Mouse (Mus musculus): ENCODE results near the gene Grid1. TPM values are rescaled to one million over a fixed set of nuclear protein-coding genes. Genes with fewer than 3 reads are reported as not detected.

Grid1 gene
- polyA plus RNA-seq, 1 experiment from 2014 or later, result 0.28 TPM

DNA sequence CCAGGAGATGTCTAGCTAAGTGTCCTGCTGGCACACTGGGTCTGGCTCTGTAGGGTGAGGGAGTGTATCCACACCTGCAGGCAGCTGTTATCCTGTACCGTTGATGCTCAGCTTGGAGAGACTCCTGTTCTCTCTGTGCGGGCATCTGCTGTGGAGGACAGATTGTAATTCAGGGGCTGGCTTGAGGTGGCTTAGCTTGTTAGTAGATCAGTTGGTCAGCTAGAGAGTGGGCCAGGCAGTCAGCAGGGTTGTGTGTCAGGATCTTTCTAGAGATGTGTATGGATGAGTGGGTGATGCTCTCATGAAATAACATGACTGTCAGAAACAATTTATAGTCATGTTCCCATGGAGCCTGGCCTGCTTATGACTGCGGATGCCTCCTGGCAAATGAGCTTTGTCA lies 24.3 kb downstream of the Grid1 start:
- H3K9me3 ChIP-seq (replicated peaks), result no peaks in the 10 kb centered on the region
- H3K4me3 ChIP-seq, result no peak overlapping the region
- no peak overlapping the region for H3K27ac ChIP-seq (replicated peaks)
- no peaks in the 10 kb centered on the region for H3K4me1 ChIP-seq
- no peak for DNase-seq (ENCODE audit: low spot score)
- no peaks in the 10 kb centered on the region for H3K27me3 ChIP-seq (ENCODE audit: low read depth, poor library complexity, severe bottlenecking)
- no peaks in the 10 kb centered on the region for H3K36me3 ChIP-seq
- 95% methylated on average over 3 of the region's 3 CpGs for WGBS

DNA sequence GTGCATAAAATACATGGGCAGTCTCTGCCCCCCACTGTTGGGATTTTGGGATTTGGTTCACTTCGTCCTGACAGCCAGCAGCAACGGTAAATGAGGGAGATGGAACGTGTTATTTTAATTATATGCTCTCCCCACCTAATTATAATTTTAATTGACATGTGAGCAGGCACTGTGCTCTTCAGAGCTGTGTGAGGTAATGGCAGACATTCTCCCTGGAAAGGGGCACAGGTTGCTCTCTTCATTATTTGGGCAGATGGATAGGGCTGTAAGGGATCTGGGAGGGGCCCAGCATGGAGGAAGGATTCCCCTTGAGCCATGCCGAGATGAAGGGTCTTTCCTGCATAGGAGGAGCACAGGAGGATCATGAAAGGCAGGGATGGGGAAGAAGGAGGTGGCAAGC lies 26.9 kb downstream of the Grid1 start:
- Histone ChIP-seq H3K9me3 (replicated peaks) (no peaks in the 10 kb centered on the region), H3K4me1 (no peaks in the 10 kb centered on the region), H3K36me3 (no peaks in the 10 kb centered on the region), H3K27ac (replicated peaks) (no peak overlapping the region), H3K27me3 (ENCODE audit: low read depth, poor library complexity, severe bottlenecking) (no peaks in the 10 kb centered on the region), H3K4me3 (no peak overlapping the region)
- 77% methylated on average over 4 of the region's 4 CpGs for WGBS
- DNase-seq (ENCODE audit: low spot score), result no peak

DNA sequence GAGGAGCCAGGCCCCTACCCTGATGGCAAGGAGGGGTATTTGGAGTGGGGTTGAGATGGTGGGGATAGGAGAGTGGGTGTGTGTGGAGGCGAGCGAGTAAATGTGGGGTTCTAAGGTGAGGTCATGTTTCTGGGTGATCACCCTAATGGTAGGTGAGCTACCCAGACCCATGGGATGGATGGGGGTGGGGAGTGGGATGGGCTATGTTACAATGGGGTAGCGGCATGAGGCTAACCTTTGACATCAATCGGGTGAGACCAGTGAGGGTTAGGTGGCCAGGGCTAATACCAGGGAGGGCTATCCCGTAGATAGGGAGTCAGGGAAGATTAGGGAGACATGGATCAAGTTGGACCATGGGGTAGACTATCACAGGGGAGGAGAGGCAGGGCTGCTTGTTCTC lies 27.7 kb downstream of the Grid1 start:
- no peaks in the 10 kb centered on the region for H3K27me3 ChIP-seq (ENCODE audit: low read depth, poor library complexity, severe bottlenecking)
- H3K36me3 ChIP-seq, result no peaks in the 10 kb centered on the region
- WGBS, result 85% methylated on average over 5 of the region's 5 CpGs
- no peak overlapping the region for H3K27ac ChIP-seq (replicated peaks)
- H3K9me3 ChIP-seq (replicated peaks), result no peaks in the 10 kb centered on the region
- no peaks in the 10 kb centered on the region for H3K4me1 ChIP-seq
- DNase-seq (ENCODE audit: low spot score), result no peak
- no peak overlapping the region for H3K4me3 ChIP-seq

DNA sequence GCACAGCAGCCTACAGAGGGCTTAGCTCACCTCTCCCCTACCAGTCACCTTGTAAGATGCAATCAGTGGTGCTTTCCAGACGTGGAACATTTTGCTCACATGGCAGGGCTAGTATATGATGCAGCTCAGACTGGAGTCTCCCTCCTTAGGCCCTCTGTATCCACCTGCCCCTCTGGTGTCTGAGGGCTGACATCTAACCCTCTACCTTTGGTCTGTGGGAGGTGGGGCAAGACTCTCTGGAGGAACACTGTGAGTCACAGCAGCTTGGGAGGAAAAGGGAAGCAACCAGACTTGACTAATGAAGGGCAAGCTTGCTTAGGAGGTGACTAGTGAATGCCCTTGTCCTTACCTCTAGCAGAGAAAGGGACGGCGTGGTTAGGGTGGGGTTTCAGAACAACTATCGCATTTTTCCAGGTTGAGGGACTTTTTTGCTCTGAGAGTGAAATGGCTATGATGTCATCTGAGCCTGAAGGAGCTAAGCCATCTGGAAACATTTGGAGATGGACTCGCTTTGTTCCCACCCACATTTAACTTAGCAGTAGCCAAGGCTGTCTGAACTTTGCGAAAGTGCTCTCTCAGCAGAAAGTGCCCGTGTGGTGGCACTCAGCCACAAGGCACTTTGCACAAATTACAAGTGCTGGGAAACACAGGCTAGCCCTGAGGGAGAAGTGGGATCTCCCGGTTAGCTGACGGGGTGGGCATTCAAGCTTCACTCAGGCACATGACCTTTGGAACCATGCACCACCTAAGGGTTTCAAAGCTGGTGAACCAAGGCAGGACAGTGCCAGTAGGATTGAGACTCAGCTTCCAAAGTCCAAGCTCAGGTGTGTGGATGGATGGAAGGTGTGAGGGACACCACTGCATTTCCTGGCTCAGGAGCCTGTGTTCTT lies 41.2 kb downstream of the Grid1 start:
- H3K4me1 ChIP-seq, result 0 out of 2 replicates have a peak, but pooled peaks cover 4% of the 10 kb centered on the region
- no peak overlapping the region for H3K4me3 ChIP-seq
- H3K36me3 ChIP-seq, result no peaks in the 10 kb centered on the region
- no peaks in the 10 kb centered on the region for H3K27me3 ChIP-seq (ENCODE audit: low read depth, poor library complexity, severe bottlenecking)
- 84% methylated on average over 9 of the region's 9 CpGs for whole genome bisulfite sequencing
- H3K27ac ChIP-seq (replicated peaks), result no peak overlapping the region
- no peaks in the 10 kb centered on the region for H3K9me3 ChIP-seq (replicated peaks)
- DNase-seq (ENCODE audit: low spot score), result no peak

DNA sequence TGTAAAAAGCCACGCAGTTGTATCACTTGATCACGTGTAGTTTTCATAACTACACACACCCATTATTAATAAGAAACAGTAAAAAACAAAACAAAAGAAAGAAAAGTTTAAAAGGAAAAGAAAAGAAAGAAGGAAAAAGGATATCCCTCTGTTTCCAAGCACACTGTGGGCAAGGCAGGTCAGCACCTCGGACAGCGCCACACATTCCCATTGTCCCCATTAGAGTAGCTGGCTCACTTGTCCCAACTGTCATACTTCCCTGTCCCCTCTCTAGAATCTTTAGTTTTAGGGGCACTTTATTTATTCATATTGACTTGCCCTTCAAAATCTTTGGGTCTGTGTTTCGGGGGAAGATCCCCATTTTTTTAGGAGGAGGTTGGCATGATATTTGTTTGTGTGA lies 47.4 kb downstream of the Grid1 start:
- Histone ChIP-seq H3K4me1 (no peaks in the 10 kb centered on the region), H3K36me3 (no peaks in the 10 kb centered on the region)
- peak; percentile 56 for DNase-seq (ENCODE audit: low spot score)

DNA sequence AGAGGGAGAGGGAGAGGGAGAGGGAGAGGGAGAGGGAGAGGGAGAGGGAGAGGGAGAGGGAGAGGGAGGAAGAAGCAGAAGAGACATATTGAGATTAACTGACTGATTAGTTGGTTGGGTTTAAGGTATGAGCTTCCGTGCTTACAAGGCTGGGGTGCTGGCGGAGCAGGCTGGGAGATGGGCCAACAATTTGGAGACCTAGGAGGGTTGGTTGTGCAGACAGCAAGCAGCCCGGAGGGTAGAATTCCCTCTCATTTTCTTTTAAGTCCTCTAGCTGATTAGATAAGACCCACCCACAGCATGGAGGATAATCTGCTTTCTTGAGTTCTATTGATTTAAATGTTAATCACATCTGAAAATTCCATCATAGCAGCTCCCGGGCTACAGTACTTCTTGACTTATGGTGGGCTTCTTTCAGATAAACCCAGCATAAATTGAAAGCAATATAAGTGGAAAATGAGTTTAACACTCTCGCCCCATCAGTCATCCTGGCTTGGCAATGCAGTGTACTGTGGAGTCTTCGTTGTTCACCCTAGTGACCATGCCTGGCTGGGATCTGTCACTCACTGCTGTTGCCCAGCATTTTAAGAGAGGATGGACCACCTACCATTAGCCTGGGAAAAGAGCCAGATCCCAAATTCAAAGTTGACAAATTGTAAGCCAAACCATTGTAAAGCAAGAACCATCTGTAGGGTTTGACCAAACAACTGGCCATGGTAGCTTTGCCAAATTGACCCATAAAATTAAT lies 48.8 kb downstream of the Grid1 start:
- no peaks in the 10 kb centered on the region for H3K36me3 ChIP-seq
- no peaks in the 10 kb centered on the region for H3K27me3 ChIP-seq (ENCODE audit: low read depth, poor library complexity, severe bottlenecking)
- H3K9me3 ChIP-seq (replicated peaks), result no peaks in the 10 kb centered on the region
- WGBS, result 85% methylated on average over 6 of the region's 6 CpGs
- no peak overlapping the region for H3K4me3 ChIP-seq
- H3K4me1 ChIP-seq, result no peaks in the 10 kb centered on the region
- H3K27ac ChIP-seq (replicated peaks), result no peak overlapping the region
- DNase-seq (ENCODE audit: low spot score), result no peak

More for the DNA sequence above, 47.4 kb downstream of the Grid1 start:
- no peak overlapping the region for H3K4me3 ChIP-seq
- no peak overlapping the region for H3K27ac ChIP-seq (replicated peaks)
- H3K9me3 ChIP-seq (replicated peaks), result no peaks in the 10 kb centered on the region
- no peaks in the 10 kb centered on the region for H3K27me3 ChIP-seq (ENCODE audit: low read depth, poor library complexity, severe bottlenecking)
- whole genome bisulfite sequencing, result 23% methylated on average over 5 of the region's 5 CpGs

DNA sequence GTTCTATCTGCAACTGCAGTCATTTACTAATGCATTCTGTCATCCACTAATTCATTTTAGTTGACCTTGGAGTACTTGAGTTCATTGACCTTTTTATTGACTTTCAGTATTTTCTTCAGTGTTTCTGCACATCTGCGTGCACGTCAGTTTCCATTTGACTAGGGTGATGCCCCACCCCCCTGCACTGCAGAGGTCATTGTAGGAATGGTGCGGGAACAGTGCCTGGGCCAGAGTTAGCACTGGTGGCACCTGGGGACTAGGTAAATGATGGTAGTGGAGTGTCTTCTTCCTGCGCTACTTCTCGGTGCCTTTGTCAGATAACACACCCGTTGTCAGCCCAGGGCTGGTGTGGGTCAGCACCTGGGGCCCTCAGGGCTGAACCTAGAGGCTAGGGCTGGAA lies 60.1 kb downstream of the Grid1 start:
- WGBS, result 46% methylated on average over 6 of the region's 6 CpGs
- no peak overlapping the region for H3K27ac ChIP-seq (replicated peaks)
- no peak for DNase-seq (ENCODE audit: low spot score)

DNA sequence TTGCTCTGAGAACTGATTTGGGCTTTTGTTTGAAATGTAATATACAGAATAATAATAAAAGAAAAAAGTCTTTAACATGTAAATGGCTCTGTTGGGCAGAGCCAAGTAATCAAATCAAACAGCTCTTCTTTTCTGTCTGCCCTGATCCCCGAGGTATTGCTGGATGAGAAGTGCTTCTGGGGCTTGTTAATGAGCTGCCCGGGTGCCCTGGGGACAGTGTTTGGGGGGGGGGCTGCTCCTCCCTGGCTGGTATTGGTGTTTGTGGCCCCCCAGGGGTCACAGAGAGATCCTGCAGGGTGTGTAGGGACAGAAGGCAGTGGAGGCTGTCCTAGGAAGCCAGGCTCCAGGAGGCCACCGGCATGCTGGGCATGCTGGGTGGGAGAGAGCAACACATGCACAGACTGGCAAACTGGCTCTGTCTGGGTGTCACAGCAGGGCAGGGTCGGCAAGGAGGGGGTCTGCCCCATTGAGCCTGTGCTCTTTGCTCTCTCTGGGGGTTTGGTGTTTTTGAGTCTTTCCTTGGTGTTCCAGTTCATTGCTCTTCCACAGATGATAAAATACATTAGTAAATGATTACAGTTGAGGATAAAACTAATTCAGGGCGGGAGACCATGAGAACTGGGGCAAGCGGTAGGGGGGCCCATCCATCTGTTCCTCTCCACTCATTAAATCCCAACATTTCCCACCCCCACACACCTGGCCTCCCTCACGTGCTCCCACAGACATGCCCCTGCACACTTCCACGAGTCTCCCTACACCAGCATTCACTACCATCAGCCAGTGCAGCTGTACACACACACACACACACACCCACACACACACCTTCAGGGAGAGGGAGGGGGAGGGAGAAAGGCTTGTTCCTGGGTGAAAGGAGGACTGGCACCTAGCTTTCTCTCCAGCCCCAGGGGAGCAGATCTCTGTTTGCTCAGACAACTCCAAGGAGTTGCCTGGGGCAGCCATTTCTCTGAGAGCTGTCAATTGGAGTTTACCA lies 60.8 kb downstream of the Grid1 start:
- Histone ChIP-seq H3K4me3 (no peak overlapping the region), H3K36me3 (no peaks in the 10 kb centered on the region), H3K4me1 (peaks cover 22% of the 10 kb centered on the region), H3K27me3 (ENCODE audit: low read depth, poor library complexity, severe bottlenecking) (no peaks in the 10 kb centered on the region), H3K27ac (replicated peaks) (no peak overlapping the region; the same call in 1 of the 2 replicates), H3K9me3 (replicated peaks) (no peaks in the 10 kb centered on the region)
- 36% methylated on average over 8 of the region's 8 CpGs for WGBS
- DNase-seq (ENCODE audit: low spot score), result no peak

More for the DNA sequence above, 60.1 kb downstream of the Grid1 start:
- Histone ChIP-seq H3K4me1 (peaks cover 22% of the 10 kb centered on the region), H3K4me3 (no peak overlapping the region), H3K36me3 (no peaks in the 10 kb centered on the region), H3K9me3 (replicated peaks) (no peaks in the 10 kb centered on the region), H3K27me3 (ENCODE audit: low read depth, poor library complexity, severe bottlenecking) (no peaks in the 10 kb centered on the region)

DNA sequence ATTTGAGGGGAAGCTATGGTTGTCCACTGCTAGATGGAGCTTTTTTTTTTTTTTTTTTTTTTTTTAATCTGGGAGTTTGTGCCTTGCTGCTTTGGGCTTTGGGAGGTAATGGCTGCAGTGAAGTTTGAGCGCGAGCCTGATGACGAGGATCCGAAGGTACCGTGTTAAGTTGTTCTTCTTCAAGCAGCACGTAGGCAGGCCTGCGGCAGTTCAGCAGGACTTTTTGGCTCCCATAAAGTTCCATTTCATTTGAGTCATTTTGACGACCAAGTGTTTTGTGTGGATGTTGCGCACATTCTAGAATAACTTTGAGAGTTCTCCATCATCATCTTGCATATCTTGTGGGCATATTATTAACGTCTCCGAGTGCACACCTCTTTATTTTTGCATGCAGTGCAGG lies 64.3 kb downstream of the Grid1 start:
- Histone ChIP-seq H3K27me3 (ENCODE audit: low read depth, poor library complexity, severe bottlenecking) (no peaks in the 10 kb centered on the region), H3K9me3 (replicated peaks) (no peaks in the 10 kb centered on the region), H3K4me3 (no peak overlapping the region), H3K4me1 (peaks cover 14% of the 10 kb centered on the region), H3K27ac (replicated peaks) (no peak overlapping the region), H3K36me3 (no peaks in the 10 kb centered on the region)
- WGBS, result 94% methylated on average over 11 of the region's 11 CpGs
- no peak for DNase-seq (ENCODE audit: low spot score)

DNA sequence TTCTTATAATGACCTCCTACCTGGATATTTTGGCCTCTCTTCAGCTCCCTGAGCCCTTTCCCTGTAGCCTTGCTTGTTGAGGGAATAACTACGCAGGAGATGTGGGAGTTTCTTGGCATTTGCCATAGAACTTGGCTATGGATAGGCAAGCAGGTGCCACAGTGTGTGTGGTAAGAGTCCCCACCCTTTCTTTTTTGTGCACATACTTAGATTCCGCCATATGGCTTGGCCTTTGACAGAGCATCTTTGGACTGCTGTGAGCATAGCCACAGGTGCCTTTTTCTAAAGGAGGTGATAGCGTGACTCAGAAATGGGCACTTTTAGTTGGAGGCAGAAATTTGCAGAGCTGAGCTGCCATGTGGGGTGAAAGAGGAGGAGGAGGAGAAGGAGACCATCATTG lies 64.7 kb downstream of the Grid1 start:
- WGBS, result 89% methylated on average over 3 of the region's 3 CpGs

DNA sequence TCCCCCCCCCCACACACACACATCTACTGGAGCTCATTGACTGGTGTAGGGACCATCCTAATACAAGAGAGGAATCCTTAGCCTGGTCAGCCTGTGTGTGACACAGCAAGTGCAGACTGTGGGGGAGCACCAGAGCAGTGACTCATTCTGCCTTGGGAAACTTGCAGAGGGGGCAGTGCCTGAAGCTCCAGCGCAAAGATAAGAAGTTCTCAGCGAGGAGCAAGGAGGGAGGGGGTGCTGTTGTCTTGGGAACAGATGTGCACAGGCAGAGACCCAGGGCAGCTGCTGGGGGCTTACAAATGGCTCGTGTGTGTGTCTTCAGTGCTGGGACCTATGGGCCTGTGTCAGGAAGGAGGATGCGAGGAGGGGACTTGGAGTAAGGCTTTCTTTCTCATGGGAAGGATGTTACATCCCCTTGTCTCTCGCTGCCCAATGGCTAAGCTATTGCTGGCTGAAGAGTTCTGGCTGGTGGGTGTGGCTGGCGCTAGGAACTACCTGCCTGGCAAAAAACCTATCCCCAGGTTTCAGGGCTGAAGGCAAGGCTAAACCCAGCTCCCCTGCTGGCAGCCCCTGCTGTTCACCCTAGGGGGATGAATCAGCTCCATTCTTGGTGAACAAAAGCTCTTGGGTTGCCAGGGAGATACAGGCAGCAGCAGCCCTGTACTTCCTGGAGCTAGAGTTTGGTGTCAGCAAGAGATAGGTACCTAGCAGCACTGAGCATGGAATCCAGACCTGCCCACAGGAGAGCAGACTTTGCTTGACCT lies 72.0 kb downstream of the Grid1 start:
- Histone ChIP-seq H3K4me3 (no peak overlapping the region), H3K4me1 (peaks cover 27% of the 10 kb centered on the region), H3K27me3 (ENCODE audit: low read depth, poor library complexity, severe bottlenecking) (peaks cover 39% of the 10 kb centered on the region), H3K27ac (replicated peaks) (no peak overlapping the region), H3K36me3 (no peaks in the 10 kb centered on the region), H3K9me3 (replicated peaks) (no peaks in the 10 kb centered on the region)
- 7% methylated on average over 6 of the region's 6 CpGs for WGBS
- no peak for DNase-seq (ENCODE audit: low spot score)

More for the DNA sequence above, 64.7 kb downstream of the Grid1 start:
- Histone ChIP-seq H3K4me1 (peaks cover 14% of the 10 kb centered on the region), H3K27me3 (ENCODE audit: low read depth, poor library complexity, severe bottlenecking) (no peaks in the 10 kb centered on the region), H3K9me3 (replicated peaks) (no peaks in the 10 kb centered on the region), H3K36me3 (no peaks in the 10 kb centered on the region), H3K27ac (replicated peaks) (no peak overlapping the region), H3K4me3 (no peak overlapping the region)
- DNase-seq (ENCODE audit: low spot score), result no peak
